Mouse (Mus musculus): ENCODE measurements around the gene Cnih2. TPM values are rescaled to one million over a fixed set of nuclear protein-coding genes. Genes with fewer than 3 reads are reported as not detected.

Gene Cnih2
- polyA plus RNA-seq, 1 experiment from 2014 or later: 369 TPM

DNA sequence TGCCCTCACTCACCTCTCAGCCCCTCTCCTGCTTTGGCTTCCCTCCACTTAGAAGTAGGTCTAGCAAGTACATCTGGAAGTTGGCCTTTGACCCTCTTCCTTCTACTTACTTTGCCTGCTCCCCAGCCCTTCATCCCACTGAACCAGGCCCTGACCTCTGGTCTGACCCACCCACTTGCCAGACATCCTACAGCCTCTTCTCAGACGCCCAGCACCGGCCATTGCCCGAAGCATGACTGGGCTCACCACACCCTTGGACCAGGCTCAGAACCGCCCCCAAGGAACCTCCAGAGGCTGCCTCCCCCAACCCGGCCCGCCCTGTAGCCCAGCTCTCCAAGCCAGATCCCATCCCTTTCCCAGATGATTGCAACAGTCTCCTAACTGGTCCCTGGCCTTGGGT, 35.9 kb downstream of the Cnih2 start:
- no peak overlapping the region for H3K4me3 ChIP-seq (replicated peaks)
- H3K4me2 ChIP-seq: no peak overlapping the region
- WGBS: 95% methylated on average over 6 of the region's 6 CpGs
- peaks cover 27% of the 10 kb centered on the region for H3K27me3 ChIP-seq (replicated peaks)
- no peak overlapping the region for H3K27ac ChIP-seq (replicated peaks)
- peaks cover 17% of the 10 kb centered on the region for H3K4me1 ChIP-seq
- H3K9ac ChIP-seq (replicated peaks): no peak overlapping the region
- no peaks in the 10 kb centered on the region for H3K36me3 ChIP-seq
- ATAC-seq (ENCODE audit: low FRiP score): no peak
- no peaks in the 10 kb centered on the region for H3K9me3 ChIP-seq (replicated peaks)

DNA sequence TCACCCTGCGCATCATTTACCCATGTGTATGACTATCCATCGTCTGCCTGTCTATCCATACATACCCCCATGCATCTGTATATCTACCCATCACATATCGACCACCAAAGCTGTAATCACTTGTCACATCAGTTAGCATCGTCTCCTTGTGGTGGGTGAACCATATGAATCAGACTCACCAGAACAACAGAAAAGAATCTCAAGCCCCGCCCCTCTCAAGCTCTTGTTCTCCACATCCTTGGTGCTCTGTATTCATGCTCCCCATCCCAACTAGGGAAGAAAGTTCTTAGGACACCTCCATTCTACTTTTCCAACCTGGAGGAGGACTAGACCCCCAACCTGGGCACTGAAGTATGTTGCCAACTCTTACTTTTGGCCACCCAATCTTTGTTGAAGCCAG, 36.3 kb downstream of the Cnih2 start:
- H3K4me2 ChIP-seq: no peak overlapping the region
- H3K4me3 ChIP-seq (replicated peaks): no peak overlapping the region
- no peak for ATAC-seq (ENCODE audit: low FRiP score)
- peaks cover 13% of the 10 kb centered on the region for H3K4me1 ChIP-seq
- no peak overlapping the region for H3K9ac ChIP-seq (replicated peaks)
- H3K27me3 ChIP-seq (replicated peaks): peaks cover 24% of the 10 kb centered on the region
- H3K9me3 ChIP-seq (replicated peaks): no peaks in the 10 kb centered on the region
- no peak overlapping the region for H3K27ac ChIP-seq (replicated peaks)
- 90% methylated on average over 5 of the region's 5 CpGs for WGBS
- H3K36me3 ChIP-seq: no peaks in the 10 kb centered on the region

DNA sequence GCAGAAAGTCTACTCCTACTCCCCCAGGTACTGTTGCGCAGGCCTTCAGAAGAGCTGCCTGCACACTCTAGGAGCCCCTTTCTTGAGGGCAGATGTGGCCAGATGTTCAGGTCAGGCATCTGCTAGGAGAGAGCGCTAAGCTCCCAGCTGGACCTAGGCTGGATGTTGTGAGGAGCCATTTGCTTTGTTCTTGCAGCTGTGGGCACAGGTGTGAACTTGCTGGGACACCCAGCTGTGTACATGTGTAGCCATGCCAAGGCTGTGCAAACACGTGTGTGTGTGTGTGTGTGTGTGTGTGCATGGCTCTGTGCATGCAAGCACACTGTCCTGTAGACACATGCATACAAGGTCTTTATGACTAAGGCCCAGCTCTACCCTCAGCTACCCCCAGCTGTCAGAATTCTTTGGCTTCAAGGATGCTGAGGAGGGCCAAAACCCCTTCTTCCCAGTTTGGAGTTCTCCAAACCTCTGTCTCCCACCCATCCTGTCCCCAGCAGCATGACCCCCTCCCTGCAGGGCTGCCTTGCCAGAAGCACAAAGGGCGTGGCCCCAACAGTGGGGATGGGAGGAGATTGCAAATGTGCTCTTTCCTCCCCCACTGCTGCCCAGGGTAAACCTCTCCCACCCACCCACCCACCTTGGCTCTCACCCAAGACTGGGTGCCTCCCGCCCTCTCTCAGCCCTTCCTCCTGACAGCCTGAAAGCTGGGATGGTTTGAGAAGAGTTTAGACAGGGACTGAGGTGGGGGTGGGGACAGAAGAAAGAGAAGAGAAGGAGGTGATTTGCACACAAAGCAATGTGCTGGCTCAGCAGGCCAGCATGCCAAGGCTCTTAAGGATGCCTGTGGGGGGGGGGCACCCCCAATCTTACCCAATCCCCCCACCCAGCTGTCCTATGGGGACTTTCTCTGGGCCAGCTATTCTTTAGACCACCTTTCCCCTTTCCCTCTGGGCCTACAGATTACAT, 37.7 kb downstream of the Cnih2 start:
- H3K4me3 ChIP-seq (replicated peaks): no peak overlapping the region
- H3K27me3 ChIP-seq (replicated peaks): peaks cover 13% of the 10 kb centered on the region
- ATAC-seq (ENCODE audit: low FRiP score): no peak
- peaks cover 18% of the 10 kb centered on the region for H3K4me1 ChIP-seq
- WGBS: 38% methylated on average over 5 of the region's 5 CpGs
- no peaks in the 10 kb centered on the region for H3K36me3 ChIP-seq
- H3K9me3 ChIP-seq (replicated peaks): no peaks in the 10 kb centered on the region
- no peak overlapping the region for H3K27ac ChIP-seq (replicated peaks)
- no peak overlapping the region for H3K9ac ChIP-seq (replicated peaks)
- H3K4me2 ChIP-seq: no peak overlapping the region

DNA sequence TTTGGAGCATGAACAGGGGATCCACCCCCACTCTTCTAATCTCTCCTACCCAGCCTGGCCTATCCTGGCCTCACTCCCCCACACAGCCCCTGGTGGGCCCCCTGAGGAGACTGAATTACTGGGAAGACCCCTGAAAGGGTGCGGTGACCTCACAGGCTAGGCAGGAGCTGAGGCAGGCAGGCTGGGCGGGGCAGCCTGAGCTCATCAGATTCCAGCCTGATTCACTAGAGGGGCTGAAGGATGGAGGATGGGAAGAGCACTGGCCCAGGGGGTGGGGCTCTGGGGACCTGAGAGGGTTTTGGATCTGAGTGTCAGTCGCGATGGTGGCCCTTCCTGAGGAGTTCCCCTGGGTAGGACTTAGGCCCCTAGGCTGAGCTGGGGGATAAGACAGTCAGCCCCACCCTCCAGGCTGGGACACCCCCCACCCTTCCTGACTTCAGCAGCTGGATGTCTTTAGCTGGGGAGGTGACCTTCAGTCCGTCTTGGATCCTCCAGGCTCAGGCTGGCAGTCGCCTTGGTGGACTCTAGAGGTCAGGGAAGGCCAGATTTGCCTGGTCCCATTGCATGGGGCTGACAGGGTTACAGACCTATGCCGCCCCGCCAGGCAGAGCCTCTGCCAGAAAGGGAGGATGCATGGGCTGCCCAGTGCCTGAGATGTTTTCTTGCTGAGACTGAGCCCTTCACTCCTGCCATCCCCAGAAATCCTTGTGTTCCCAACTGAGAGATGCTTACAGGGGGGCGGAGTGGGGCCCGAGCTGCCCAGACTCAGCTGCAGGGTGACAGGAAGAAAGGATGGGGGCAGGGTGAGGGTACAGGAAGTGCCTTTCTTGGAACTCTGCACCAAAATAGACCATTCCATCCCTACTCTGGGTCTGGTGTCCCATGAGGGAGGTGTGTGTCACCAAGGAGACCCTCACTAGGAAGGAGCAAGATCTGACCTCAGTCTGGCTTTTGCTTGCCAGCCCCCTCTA, 39.2 kb downstream of the Cnih2 start:
- Histone ChIP-seq H3K9me3 (replicated peaks) (no peaks in the 10 kb centered on the region), H3K9ac (replicated peaks) (no peak overlapping the region), H3K4me2 (no peak overlapping the region), H3K4me3 (replicated peaks) (no peak overlapping the region), H3K4me1 (peaks cover 18% of the 10 kb centered on the region), H3K27me3 (replicated peaks) (peaks cover 15% of the 10 kb centered on the region), H3K36me3 (no peaks in the 10 kb centered on the region), H3K27ac (replicated peaks) (no peak overlapping the region)
- ATAC-seq (ENCODE audit: low FRiP score): 0 out of 2 replicates have a peak, but pooled peaks have one; percentile 5
- 23% methylated on average over 10 of the region's 10 CpGs for WGBS

DNA sequence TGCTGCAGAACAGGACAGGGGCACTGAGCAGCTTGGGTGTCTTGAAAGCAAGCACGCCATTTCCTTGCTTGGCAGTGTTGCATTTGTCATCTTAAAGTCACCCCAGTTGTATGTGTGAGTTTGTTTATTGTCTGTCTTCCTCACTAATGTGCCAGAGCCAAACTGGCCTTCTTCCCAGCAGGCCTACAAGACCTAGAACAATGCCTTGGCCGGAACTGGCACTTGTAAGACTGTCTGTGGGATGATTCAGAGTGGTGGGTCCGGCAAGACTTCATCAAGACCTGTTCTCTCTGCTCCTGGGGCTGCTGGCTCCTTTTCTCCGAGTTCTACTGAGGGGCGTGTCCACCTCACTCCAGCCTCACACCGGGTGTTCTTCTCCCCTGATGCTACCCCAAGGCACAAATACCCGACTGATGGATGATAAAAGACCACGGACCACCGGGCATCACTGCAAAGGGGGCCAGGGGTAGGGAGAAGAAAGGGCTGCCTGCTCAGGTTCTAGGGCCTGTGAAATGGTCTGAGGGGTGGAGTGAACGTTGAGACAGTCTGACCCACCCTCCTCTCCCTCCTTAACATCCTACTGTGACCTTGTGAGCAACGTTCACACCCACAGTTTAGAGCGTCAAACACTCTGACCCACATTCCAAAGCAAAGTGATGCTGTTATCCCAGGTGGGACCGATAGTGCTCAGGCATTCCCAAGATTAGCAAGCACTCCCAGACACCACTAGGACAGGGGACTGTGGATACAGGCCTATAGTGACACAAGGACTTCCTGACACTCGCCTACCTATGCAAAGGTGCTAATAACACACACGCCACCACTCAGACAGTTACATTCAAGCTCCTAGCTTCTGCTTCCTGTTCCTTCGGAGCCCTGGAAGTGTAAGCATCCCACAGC, 40.2 kb downstream of the Cnih2 start:
- WGBS: 19% methylated on average over 16 of the region's 16 CpGs

DNA sequence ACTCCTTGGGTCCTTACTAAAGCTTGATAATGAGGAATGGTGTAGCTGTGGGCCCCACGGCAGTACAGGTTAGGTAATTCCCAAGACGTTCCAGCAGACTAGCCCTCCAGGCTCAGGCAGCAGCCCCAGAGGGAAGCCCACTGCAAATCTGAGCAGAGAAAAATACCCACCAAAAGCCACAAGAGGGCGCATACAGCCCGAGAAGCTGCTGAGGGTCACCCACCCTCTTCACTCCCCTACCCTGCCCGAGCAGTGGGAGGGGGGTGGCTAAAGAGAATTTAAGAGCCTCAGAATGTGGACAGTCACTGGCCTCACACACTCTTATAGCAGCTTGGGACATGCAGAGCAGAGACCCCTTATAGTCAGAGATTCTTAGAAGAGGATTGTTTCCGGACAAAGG, 42.1 kb downstream of the Cnih2 start:
- Histone ChIP-seq H3K9me3 (replicated peaks) (no peaks in the 10 kb centered on the region), H3K4me2 (no peak overlapping the region), H3K4me3 (replicated peaks) (no peak overlapping the region), H3K27me3 (replicated peaks) (peaks cover 41% of the 10 kb centered on the region), H3K4me1 (peaks cover 18% of the 10 kb centered on the region), H3K27ac (replicated peaks) (no peak overlapping the region), H3K9ac (replicated peaks) (no peak overlapping the region), H3K36me3 (no peaks in the 10 kb centered on the region)
- 10% methylated on average over 6 of the region's 6 CpGs for WGBS
- no peak for ATAC-seq (ENCODE audit: low FRiP score)

More for the DNA sequence above, 40.2 kb downstream of the Cnih2 start:
- peaks cover 22% of the 10 kb centered on the region for H3K27me3 ChIP-seq (replicated peaks)
- peaks cover 18% of the 10 kb centered on the region for H3K4me1 ChIP-seq
- no peaks in the 10 kb centered on the region for H3K36me3 ChIP-seq
- no peak overlapping the region for H3K27ac ChIP-seq (replicated peaks)
- no peak for ATAC-seq (ENCODE audit: low FRiP score)
- H3K9me3 ChIP-seq (replicated peaks): no peaks in the 10 kb centered on the region
- H3K9ac ChIP-seq (replicated peaks): no peak overlapping the region
- no peak overlapping the region for H3K4me3 ChIP-seq (replicated peaks)
- H3K4me2 ChIP-seq: no peak overlapping the region

DNA sequence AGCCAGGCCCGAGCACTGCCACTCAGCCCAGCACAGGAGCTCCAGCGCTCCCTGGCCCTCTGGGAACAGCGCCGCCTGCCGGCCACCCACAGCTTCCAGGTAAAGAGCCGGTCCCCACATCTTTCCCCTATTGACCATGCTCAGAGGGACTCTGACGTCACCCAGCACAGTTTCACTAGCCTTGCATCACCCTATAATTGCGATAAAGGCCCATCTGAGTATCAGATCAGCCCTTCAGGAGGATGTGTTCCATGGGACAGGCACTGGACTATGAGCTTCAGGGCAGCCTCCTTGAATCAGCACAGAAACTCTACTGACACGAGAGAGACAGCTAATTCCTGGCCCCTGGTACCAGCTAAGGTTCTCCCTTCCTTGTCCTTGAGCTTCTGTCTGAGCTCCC, 44.4 kb downstream of the Cnih2 start:
- Histone ChIP-seq H3K27ac (replicated peaks) (no peak overlapping the region), H3K9ac (replicated peaks) (no peak overlapping the region), H3K4me3 (replicated peaks) (no peak overlapping the region), H3K36me3 (peaks cover 2% of the 10 kb centered on the region; the same call in 1 of the 2 replicates), H3K4me1 (peaks cover 21% of the 10 kb centered on the region), H3K9me3 (replicated peaks) (no peaks in the 10 kb centered on the region), H3K4me2 (no peak overlapping the region), H3K27me3 (replicated peaks) (peaks cover 56% of the 10 kb centered on the region)
- 24% methylated on average over 9 of the region's 9 CpGs for WGBS
- ATAC-seq (ENCODE audit: low FRiP score): no peak

DNA sequence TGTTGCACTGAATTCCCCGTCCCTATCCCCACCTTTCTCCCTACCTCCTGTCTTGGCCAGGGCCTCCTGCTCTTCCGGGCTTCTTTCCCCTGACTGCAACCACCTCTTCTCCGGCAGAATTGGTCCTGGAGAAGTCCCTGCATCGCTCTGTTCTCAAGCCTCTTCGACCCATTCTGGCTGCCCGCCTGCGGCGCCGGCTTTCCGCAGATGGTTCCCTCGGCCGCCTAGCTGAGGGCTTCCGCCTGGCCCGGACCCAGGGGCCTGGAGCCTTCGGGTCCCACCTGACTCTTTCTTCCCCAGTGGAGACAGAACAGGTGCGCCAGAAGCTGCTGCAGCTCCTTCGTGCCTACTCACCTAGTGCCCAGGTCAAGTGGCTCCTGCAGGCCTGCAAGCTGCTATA, 45.5 kb downstream of the Cnih2 start:
- WGBS: 62% methylated on average over 17 of the region's 17 CpGs
- Histone ChIP-seq H3K4me1 (peaks cover 19% of the 10 kb centered on the region), H3K36me3 (peaks cover 12% of the 10 kb centered on the region; the same call in 1 of the 2 replicates), H3K4me3 (replicated peaks) (no peak overlapping the region), H3K9me3 (replicated peaks) (no peaks in the 10 kb centered on the region), H3K27ac (replicated peaks) (no peak overlapping the region), H3K27me3 (replicated peaks) (peaks cover 52% of the 10 kb centered on the region), H3K4me2 (no peak overlapping the region), H3K9ac (replicated peaks) (no peak overlapping the region)
- no peak for ATAC-seq (ENCODE audit: low FRiP score)

DNA sequence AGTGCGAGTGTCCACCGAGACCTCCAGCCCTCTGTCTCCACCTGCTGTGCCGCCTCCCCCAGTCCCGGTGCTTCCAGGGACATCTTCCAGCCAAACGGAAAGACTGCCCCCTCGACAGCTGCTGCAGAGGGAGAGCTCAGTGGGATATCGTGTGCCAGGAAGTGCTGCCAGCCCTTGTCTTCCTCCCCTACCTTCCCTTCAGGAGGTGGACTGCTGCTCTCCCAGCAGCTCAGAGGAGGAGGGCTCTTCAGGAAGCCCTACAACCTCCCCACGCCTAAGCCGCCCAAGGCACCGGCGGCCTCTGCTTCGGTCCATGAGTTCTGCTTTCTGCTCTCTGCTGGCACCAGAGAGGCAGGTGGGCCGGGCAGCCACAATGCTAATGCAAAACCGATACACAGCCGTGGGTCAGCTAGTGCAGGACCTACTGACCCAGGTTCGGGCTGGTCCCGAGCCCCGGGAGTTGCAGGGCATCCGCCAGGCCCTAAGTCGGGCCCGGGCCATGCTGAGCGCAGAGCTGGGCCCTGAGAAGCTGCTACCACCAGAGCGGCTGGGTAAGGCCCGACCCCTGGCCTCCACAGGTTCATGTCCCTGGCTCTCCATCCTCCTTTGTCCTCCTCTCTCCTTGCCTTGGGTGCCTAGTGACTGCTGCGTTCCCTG, 46.0 kb downstream of the Cnih2 start:
- 33% methylated on average over 25 of the region's 25 CpGs for WGBS
- Histone ChIP-seq H3K27ac (replicated peaks) (no peak overlapping the region), H3K9ac (replicated peaks) (no peak overlapping the region), H3K27me3 (replicated peaks) (peaks cover 48% of the 10 kb centered on the region), H3K4me1 (peaks cover 19% of the 10 kb centered on the region), H3K4me2 (no peak overlapping the region), H3K9me3 (replicated peaks) (no peaks in the 10 kb centered on the region), H3K4me3 (replicated peaks) (no peak overlapping the region), H3K36me3 (peaks cover 18% of the 10 kb centered on the region)
- ATAC-seq (ENCODE audit: low FRiP score): no peak

DNA sequence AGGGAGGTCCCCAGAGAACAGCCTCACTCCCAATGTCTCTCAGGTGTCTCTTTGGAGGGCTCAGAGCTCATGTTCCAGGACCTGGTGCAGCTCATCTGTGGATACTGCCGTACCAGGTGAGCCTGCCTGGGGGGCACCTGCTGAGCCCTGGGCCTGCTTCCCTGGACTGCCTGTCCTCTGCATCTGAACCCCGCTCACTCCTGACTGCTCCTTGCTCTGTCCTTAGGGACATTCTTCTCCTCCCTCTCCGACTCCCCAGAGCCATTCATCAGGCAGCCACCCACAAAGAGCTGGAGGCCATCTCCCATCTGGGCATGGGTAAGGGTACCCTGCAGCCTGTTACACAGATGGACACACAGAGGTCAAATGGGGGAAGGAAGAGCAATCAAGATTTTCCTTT, 46.8 kb downstream of the Cnih2 start:
- H3K4me1 ChIP-seq: peaks cover 18% of the 10 kb centered on the region
- H3K4me2 ChIP-seq: peak overlapping the region; percentile 24; the same call in 1 of the 2 replicates
- no peaks in the 10 kb centered on the region for H3K9me3 ChIP-seq (replicated peaks)
- 44% methylated on average over 3 of the region's 3 CpGs for WGBS
- H3K4me3 ChIP-seq (replicated peaks): no peak overlapping the region
- peaks cover 48% of the 10 kb centered on the region for H3K27me3 ChIP-seq (replicated peaks)
- H3K27ac ChIP-seq (replicated peaks): no peak overlapping the region
- H3K9ac ChIP-seq (replicated peaks): no peak overlapping the region
- peaks cover 26% of the 10 kb centered on the region for H3K36me3 ChIP-seq
- ATAC-seq (ENCODE audit: low FRiP score): no peak
